Mouse (Mus musculus): ENCODE data around the gene Nudt15.
A peak's percentile ranks its signal among the peaks of the same experiment; 100 is the strongest.

Gene Nudt15

DNA sequence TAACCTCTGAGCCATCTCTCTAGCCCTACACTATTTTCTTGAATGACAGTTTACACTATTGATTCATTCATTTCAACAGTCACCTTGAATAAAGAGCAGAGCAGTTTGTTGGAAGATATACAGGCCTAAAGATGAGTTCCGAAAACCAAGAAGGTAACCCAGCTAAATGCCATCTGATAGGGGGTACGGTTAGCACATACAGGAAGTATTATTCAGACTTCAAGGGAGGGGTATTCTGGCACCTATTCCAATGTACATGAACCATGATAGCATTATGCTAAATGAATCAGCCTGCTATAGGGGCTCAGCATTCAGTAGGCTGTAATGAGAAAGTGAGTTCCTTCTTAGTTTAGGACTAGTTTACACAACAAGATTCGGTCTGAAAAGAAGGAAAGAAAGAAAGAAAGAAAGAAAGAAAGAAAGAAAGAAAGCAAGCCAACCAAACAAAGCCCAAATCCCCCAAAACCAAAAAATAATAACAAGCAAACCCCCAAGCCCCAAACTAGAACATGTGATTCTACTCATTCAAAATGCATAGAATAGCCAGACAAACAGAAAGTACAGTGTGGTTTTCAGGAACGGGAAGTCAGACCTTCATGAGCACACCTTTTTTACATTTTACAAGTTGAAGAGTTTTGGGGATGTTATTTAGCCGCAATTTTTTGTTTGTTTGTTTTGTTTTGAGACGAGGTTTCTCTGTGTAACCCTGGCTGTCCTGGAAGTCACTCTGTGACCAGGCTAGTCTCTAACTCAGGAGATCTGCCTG lies 39.2 kb downstream of the Nudt15 start:
- no peak for DNase-seq (ENCODE audit: low spot score in 2 of 2)

DNA sequence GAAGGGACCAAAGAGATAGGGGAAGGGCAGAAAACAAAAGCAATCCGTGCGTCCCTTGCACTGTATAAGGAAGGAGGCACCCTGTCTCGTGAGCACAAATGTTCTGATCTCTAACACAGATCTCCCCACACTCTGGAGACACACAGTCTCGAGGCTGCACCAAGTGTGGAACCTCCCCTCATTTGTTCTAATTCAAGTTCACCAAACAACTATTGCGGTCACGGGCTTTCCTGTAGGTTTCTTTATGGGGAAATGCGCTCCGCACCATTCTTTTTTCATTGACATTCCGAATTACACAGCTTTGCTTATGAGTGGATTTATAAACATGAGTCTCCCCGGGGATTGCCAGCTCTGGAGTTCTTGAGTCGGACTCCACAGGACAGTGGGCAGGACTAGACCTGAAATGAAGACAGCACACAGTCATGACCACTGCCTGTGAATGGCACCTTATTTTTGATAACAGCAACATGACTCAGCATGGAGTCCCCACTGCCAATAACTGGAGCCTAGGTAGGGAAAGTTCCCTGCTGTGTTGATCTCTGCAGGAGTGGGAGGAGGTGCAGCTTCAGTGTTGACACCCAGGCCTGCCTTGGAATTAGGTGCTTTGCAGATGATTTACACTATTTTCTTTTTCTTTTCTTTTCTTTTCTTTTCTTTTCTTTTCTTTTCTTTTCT lies 40.2 kb downstream of the Nudt15 start:
- peak in 1 of 2 experiments; percentile 19 for DNase-seq (ENCODE audit: low spot score in 2 of 2)

DNA sequence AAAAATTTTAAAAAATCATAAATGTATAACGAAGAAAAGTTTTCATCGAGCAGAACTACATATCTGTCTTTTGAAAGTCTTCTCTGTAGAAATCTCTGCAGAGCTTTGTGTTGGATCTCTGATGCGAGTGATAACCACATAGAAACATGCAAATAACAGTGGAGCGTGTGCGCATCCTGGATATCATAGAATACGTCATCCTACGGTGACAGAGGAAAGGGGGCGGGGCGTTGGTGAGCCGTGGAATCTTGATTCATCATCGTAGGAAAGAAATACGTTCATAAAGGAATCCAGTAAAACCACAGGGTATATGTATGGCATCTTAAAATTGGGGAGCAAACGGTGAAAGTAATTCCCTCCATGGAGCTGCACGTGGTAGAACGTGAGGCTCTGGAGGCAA lies 40.8 kb downstream of the Nudt15 start:
- no peak for DNase-seq (ENCODE audit: low spot score in 2 of 2)

DNA sequence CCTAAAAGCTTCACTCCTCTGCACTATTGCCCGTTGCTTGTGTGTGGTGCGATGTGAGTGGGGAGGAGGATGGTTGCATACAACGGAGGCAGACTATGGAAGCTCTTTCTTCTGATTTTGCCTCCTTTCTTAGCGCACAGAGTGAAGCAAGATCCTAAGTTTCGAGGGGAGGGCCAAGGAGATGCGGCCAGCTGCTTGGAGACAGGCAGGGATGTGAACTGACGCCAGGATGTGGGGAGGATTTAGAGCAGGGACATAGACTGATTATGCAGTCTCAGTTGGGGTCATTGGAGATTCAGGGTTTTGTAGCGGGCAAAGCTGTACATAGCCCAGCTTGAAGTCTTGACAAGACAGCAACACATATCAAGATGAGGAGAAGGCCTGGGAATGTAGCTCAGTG lies 41.8 kb downstream of the Nudt15 start:
- DNase-seq (ENCODE audit: low spot score in 2 of 2), result no peak

DNA sequence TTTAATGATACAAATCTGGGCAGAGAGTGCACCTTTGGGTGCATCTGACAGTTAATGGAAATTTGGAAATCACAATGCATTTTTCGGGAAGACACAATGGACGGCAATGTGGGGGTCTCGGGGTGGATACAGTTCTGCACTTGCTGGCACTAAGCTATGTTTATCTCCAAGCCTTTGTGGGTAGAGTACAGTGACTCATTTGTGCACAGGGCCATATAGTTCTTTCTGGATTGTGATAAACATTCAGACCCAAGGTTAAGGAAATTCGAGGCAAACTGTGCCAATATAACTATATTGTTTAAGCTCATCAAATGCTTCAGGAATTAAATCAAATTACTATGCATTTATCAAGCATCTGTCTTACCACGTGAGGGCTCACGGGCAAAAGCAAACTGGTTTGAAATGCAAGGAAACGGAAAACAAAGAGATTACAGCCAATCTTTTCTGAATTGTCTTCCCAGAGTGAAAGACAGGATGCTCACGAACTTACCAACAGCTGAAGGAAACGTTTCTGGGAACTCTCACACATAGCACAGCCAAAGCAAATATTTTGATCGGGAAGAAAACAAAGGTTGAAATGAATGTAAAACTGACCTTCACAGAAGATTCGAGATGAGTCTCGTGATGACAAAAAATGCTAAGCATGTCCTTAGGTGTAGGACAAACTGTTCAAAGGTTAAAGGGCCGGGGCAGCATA lies 44.7 kb downstream of the Nudt15 start:
- DNase-seq (ENCODE audit: low spot score in 2 of 2), result peak; percentile 35 to 41

DNA sequence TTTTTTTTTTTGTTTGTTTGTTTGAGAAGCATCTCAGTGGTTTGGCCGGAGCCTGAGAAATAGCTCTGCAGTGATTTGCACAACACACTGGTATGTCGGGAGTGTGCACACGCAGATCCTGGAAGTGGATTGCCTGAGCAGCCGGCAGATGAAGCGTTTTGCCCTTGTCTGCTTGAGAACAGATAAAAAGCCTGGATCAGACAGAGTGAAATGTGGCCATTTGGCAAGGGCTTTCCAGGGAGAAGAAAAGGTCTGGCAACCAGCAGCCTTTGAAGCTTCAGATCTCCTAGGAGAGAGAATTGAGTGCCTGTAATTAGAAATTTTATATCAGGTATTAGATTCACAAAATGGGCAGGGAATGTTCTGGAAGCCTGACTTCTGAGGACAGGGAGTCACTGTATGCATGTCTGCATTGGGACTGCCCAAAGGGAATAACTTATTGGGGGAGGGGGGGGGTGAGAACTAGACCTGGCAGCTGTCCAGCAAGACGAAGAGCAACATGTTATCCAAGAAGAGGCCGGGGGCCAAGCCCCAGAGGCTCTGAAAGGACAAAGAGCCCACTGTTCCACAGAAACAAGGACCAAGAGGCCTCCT lies 45.4 kb downstream of the Nudt15 start:
- DNase-seq (ENCODE audit: low spot score in 2 of 2), result peak; percentile 46 to 52

DNA sequence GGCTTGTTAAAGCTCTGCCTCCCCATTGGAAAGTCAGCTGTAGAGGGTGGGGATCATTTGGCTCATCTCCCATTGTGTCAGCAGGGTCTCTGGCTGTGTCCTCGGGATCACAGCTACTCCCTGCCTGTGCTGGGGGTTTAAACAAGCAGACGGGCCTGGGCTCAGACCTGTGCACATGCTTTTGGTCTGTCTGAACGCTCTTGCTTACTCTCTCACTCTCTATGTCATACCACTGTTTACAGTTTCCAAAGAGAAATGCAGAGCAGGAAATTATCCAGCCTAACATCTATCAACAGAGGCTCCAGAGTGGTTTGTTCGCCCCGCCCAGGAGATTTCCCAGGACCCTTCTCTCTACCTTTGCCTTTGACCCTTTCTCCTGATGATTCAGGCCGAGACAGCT lies 46.3 kb downstream of the Nudt15 start:
- DNase-seq (ENCODE audit: low spot score in 2 of 2), result no peak

DNA sequence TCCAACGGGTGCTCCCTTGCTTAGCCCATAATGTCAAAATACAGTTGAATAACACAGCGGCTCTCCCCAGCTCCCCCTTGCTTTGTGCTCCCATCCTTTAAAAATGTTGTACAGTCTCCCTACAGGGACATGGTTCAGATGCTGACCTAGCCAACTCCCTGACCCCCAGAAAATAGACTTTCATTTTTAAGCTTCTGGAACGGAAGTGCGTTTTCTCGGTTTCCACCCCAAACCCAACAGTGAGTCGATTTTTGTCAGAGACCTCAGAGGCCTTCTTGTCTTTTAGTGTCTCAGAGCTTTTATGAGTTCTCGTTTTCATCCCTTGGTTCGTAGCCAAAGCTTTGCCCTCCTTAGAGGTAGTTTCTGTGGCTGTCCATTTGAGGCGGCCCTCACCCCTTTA lies 46.8 kb downstream of the Nudt15 start:
- no peak for DNase-seq (ENCODE audit: low spot score in 2 of 2)

DNA sequence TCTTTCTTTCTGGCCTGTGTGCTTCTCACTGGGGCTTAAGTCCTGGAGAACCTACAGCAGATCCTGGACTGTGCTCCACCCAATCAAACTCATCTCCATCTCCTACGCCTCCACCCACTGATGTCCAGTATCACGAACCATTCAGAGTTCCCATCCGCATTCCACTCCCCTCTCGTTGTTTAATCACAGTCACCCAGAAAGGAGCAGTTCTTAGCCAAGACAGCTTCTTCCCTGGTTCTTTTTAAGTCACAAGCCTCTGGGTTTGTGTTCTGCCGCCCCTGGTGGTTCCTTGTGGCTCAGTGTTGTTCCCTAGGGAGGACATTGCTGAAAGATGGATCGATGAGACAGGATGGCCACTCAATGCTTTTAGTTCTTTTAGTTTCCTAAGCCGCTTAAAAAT lies 52.3 kb downstream of the Nudt15 start:
- peak in 1 of 2 experiments; percentile 22 for DNase-seq (ENCODE audit: low spot score in 2 of 2)

DNA sequence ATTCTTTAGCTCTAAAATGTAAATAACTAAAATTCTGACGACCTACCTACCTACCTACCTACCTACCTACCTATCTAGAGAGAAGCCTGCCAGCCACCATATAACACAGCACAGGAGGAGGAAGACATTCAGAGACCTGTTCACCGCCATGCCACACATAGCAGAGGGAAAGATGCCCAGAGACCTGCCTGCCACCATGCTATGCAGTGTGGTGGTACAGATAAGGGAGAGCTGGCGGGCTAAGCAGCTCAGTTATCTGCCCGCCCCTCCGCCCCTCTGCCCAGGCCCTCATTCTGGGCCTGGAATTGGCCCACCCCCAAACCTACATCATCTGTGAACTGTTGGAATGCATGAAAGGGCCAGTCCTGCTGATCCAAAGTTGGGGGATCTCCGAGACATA lies 53.9 kb downstream of the Nudt15 start:
- no peak for DNase-seq (ENCODE audit: low spot score in 2 of 2)

DNA sequence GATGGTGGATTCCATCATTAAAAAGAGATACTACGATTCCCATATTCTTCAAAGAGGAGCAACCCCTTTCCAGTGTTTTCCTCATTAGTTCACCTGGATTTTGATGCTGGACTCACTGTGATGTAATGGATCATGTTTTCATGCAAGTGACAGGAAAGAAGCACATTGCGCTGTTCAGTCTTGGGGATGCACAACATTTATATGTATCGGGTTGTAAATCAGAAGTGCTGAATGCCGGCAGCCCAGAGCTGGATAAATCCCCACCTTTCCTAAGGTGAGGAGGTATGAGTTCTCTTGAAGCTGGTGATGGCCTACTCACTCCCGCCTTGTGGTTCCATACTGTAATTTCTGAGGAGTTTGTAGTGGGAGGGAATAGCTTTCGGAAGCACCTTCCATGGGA lies 54.7 kb downstream of the Nudt15 start:
- no peak for DNase-seq (ENCODE audit: low spot score in 2 of 2)

DNA sequence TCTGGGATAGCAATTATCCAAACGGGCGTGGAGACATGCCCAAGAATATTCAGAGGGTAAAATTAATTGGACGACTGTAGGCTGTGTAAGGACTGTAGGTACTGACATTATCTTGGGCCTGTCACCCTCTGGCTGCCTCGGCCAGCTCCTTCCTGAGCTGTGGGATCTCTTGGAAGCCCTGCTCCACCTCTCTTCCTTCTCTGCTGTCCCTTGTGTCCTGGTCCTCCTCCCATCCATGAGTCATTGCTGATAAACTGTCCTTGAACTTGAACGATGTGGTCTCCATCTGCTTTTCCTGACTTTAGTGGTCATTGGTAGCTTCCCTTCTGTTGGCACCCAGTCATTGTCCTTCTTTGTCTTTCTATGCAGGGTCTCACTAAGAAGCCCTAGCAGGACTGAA lies 61.4 kb downstream of the Nudt15 start:
- peak; percentile 36 to 46 for DNase-seq (ENCODE audit: low spot score in 2 of 2)

DNA sequence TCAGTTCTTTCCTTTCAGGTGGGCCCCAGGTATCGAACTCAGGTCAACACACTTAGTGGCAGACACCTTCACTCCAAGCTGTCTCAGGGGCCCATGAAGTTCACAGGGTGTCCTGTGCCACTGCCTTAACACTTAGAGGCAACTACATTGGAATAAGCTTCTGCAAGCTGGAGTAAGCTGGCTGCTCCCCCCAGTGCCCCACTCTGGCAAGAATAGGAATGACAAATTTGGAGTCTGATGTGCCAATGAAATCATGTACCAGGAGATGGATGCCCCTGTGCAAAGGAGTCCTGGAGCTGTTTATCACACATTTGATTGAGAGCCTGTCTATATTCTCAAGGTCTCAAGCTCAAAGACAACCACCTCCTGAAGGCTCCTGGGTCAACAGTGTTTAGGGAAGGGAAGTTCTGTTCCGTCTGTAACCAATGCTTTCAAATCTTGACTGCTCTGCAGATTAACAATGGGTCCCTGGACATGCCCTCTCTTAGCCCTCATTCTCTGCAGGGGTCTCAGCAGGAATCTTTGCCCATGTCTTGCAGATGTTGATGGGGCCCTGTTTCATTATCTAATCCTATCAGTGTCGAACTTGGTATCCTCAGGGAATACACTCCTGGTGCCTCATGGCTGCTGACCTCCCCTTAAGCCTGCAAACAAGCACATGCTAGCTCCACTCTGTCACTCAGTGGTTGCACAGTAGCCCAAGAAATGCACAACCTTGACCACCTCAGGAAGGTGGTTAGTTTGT lies 63.5 kb downstream of the Nudt15 start:
- DNase-seq (ENCODE audit: low spot score in 2 of 2), result no peak

DNA sequence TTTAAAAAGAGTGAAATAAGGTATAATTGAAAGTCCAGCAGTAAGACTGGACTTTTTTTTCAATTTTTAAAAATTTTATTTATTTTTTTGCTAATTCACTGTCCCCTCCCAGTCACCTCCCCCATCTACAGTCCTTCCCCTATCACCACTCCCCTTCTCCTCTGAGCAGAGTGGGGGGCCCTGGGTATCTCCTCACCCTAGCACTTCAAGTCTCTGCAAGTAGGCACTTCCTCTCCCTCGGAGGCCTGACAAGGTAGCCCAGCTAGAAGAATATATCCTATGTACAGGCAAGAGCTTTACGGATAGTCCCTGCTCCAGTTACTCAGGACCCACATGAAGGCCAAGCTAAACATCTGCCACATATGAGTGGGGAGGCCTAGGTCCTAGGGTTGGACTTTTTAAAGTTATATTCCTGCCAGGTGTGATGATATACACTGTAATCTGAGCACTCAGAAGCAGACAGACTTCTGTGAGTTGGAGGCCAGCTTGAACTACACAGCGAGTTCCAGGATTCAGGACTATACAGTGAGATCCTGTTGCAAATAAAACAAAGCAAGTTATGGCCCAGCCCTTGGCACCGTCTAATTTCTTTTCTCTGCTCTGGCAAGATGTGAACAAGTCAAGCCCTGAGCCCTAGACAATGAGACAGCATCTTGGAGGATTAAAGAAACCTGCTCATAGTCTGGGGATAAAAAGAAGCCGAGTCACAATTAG lies 64.4 kb downstream of the Nudt15 start:
- DNase-seq (ENCODE audit: low spot score in 2 of 2), result no peak

DNA sequence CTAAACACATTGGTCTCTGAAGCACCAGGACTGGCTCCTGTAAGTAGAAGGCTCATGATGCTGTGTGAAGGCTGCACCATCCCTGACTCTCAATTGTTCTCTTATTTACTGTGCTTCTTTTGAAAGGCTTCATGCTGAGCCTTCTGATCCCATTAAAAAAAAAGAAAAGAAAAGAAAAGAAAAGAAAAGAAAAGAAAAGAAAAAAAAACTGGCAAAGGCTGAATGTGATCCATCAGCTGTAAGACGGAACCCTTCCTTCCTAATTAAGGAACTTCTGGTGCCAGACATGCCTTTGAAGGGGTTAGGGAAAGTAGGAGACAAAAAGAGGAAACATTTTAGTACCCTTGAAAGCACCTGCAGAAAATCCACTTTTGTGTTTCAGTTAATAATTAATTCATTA lies 68.3 kb downstream of the Nudt15 start:
- DNase-seq (ENCODE audit: low spot score in 2 of 2), result no peak

DNA sequence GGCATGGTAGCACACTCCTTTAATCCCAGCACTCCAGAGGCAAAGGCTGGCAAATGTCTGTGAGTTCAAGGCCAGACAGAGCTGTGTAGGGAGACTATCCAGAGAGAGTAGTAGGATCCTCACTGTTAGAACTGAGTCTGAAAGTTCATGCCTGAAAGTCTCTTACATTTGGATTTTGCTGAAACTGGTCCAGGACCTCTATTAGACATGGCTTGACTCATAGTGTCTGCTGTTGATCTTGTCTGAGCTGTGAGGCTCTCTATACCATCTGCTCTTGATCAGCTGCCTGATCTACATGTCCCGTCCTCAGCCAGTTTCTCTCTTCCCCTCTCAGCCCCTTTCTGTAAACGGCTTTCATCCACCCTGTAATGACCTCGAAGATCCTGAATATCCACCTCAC lies 69.7 kb downstream of the Nudt15 start:
- DNase-seq (ENCODE audit: low spot score in 2 of 2), result no peak

DNA sequence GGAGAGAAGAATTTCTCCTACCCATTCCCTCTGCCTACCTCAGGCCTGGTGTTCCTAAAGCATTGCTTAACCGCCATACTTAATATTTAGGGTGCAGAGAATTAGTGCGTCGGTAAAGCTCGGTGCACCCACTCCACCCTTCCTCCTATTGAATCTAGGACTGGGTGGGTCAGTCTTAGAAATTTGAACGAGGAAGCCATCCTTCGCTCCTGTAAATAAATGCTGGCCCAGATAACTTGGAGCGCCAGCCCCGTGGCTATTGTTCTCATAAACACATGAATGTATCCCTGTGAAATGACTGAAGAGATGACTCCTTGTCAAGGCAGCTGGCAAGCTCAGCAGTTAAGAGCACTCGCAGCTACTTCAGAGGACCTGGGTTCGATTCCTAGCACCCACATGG lies 71.0 kb downstream of the Nudt15 start:
- DNase-seq (ENCODE audit: low spot score in 2 of 2), result peak; percentile 25 to 61

DNA sequence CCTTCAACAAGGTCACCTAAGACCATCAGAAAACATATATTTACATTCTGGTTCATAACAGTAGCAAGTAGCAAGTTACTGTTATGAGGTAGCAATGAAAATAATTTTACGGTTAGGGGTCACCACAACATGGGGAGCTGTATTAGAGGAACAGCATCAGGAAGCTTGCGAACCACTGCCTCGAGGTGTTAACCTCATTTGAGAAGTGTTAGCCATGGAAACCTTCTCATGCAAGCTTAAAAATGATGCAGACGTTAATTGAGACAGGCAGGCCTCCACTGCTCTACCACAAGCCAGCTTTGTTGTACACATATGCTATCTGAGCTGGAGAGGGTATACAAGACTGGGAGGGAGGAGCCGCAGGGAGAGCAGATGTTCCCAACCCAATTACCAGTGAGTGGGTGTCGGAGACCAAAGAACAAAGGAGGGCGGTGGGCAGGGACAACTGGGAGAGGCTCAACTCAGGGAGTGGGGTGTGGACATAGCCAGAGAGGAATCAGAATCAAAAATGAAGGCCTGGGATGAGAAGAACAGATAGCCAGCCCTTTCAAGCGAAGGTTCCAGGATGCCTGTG lies 71.6 kb downstream of the Nudt15 start:
- peak; percentile 13 to 49 for DNase-seq (ENCODE audit: low spot score in 2 of 2)

DNA sequence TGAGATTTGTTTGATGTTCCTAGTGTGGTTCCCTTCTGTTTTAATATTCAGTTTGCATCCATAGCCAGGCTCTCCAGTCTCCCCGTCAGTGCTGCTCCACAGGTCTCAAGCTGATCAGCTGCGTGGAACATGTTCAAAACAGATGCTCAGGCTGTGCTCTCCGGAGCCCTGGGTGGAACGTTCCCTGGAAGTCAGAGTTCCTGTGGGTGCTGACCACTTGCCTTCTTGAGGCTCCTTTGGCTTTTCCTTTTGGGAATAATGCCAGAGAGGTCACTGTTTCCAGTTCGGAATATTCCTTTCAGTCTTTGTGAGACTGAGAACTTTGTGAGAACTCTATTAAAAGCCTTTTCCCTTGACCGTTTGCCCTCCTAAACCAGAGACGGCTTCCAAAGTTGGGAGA lies 72.5 kb downstream of the Nudt15 start:
- peak; percentile 69 to 82 for DNase-seq (ENCODE audit: low spot score in 2 of 2)

DNA sequence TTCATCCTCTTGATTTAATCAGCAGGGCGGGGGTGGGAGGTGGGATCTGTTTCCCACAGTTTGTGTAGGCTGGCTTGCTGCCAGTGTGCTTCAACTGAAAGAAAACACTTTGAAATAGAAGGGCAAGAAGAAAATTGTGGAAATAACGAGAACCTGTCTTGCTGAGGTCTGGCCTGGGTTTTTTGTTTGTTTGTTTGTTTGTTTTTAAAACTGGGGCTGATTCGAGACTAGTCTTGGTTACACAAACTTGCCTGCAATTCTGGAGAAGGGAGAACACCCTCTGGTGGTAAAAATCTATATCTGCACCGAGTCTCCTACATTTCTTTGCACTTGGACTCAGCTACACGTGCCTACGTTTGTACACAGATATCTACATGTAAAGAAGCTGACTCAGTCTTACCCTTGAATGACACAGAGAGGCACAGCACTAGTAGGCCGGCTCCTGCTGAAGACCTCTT lies 73.4 kb downstream of the Nudt15 start:
- DNase-seq (ENCODE audit: low spot score in 2 of 2), result peak; percentile 51 to 72
